Mouse (Mus musculus) midbrain, postnatal 0 days (tissue): Measurements from ENCODE around the gene Scyl1. TPM values are rescaled to one million over a fixed set of nuclear protein-coding genes. Genes with fewer than 3 reads are reported as not detected.
"Not testable (repeated sequence)": the region's sequence is repeated elsewhere in the genome, so short reads cannot be mapped to it uniquely, and the experiment has no call there.

Experiments used
- ATAC-seq: fragments of 200-750 bp; cut with Nextera tagmentation; 2 replicates; pipeline ENCODE4 v1.8.0; 2017; ENCODE audit warnings: moderate number of reproducible peaks, mild to moderate bottlenecking, moderate TSS enrichment, moderate library complexity; ENCODE audit not compliant: low FRiP score
- DNase-seq: peaks from one replicate; pipeline ENCODE4 v3.0.0-alpha.2; 2015; ENCODE audit warnings: low spot score
- H3K27ac ChIP-seq: fragments of 300-500 bp; sonication (generic); 2 replicates; pipeline ENCODE4 v1.5.1; 2014; ENCODE audit warnings: low read depth, mild to moderate bottlenecking, low read length, mixed read lengths
- H3K27me3 ChIP-seq: fragments of 300-500 bp; sonication (generic); 2 replicates; pipeline ENCODE4 v1.6.1; 2014; ENCODE audit warnings: low read length, control low read depth, mixed read lengths; ENCODE audit not compliant: insufficient read depth
- H3K36me3 ChIP-seq: fragments of 300-500 bp; sonication (generic); 2 replicates; pipeline ENCODE4 v1.6.1; 2014; ENCODE audit warnings: low read length, control low read depth, mixed read lengths; ENCODE audit not compliant: insufficient read depth
- H3K4me1 ChIP-seq: fragments of 300-500 bp; sonication (generic); 2 replicates; pipeline ENCODE4 v1.6.1; 2014; ENCODE audit warnings: mild to moderate bottlenecking, control low read depth, antibody characterized with exemption, low read length, mixed read lengths; ENCODE audit not compliant: insufficient read depth
- H3K4me2 ChIP-seq: fragments of 300-500 bp; sonication (generic); 2 replicates; pipeline ENCODE4 v1.6.1; 2014; ENCODE audit warnings: low read depth, mild to moderate bottlenecking, low read length, mixed read lengths; ENCODE audit not compliant: poor library complexity, severe bottlenecking
- H3K4me3 ChIP-seq: fragments of 300-500 bp; sonication (generic); 2 replicates; pipeline ENCODE4 v1.5.1; 2014; ENCODE audit warnings: low read depth, mild to moderate bottlenecking, low read length, moderate library complexity
- H3K9ac ChIP-seq: fragments of 300-500 bp; sonication (generic); replicated peaks from 2 replicates; pipeline ENCODE4 v1.6.1; 2014; ENCODE audit warnings: mild to moderate bottlenecking, low read length, moderate library complexity, mixed read lengths; ENCODE audit not compliant: poor library complexity, severe bottlenecking
- H3K9me3 ChIP-seq: fragments of 300-500 bp; sonication (generic); 2 replicates; pipeline ENCODE4 v1.6.1; 2016; ENCODE audit warnings: low read length, control low read depth
- CTCF ChIP-seq: IDR thresholded peaks from 2 replicates; pipeline ENCODE4 v1.5.1; 2016; ENCODE audit warnings: antibody characterized with exemption, mild to moderate bottlenecking
- WGBS: fragments of 180-500 bp; shearing (Covaris S2); extraction: QIAGEN DNeasy Blood & Tissue Kit; methylation state at CpG from one replicate; pipeline ENCODE4 v1.1.7; 2014; 5-methylcytosine and 5-hydroxymethylcytosine counted together
- polyA plus RNA-seq: library from polyadenylated mRNA; unstranded; fragments of >200 nt; fragmentation: Nextera tagmentation; extraction: Ambion mirVana; gene quantifications from 2 replicates; pipeline ENCODE4 v1.2.1, GENCODE M21; 2015
- total RNA-seq: library from RNA; depleted of rRNA; stranded (reverse); fragments of >200 nt; gene quantifications from 2 replicates; pipeline ENCODE4 v1.2.3, GENCODE M21; 2014

Scyl1 gene
- total and polyA plus RNA-seq, 2 experiments from 2014 or later = 85.8 to 108 TPM

DNA sequence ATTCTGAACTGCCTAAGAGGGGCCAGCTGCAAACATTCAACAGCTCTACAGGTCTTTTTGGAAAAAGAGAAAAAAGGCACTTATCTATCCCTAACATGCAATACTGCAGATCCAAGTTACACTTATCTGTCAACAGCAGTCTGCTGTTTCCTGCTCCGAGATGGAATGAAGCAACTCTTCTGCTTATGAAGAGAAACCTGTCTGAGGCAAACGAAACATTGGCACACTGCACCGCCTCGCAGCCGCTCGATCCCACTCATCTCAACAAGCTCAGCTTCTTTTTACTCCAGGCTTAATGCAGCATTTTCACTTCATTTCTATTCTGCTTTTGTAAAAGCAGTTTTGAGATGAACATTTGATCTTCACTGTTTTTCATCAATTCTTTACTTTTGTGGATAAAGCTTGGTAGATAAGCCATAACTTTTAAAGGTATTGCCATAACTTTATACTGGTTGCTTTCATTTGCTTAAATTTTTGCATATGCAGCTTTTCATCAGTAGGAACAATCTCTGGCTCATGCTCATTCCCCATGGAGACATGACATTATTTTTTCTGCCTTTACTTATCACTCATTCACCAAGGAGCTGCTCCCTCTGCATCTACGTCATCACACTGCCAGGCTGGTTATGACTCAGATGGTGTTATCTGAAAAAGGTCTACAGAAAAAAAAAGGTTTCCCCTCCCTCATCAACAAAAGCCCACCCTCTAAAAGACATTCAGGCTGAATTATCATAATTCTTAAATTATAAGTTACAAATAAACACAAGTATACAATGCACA, 27.7 kb upstream of the Scyl1 start:
- ATAC-seq (no peak), DNase-seq (no peak)
- peak overlapping the region; percentile 64 for H3K4me2 ChIP-seq
- no peak for TF ChIP-seq CTCF
- H3K9ac ChIP-seq = peak overlapping the region; percentile 75
- peaks cover 11% of the 10 kb centered on the region; the same call in 1 of the 2 replicates for H3K4me1 ChIP-seq
- WGBS = 0% methylated on average over 7 of the region's 7 CpGs
- no peaks in the 10 kb centered on the region for H3K9me3 ChIP-seq
- H3K4me3 ChIP-seq = peak overlapping the region; percentile 89
- H3K27ac ChIP-seq = no peak overlapping the region
- H3K27me3 ChIP-seq = no peaks in the 10 kb centered on the region
- peaks cover 29% of the 10 kb centered on the region for H3K36me3 ChIP-seq

DNA sequence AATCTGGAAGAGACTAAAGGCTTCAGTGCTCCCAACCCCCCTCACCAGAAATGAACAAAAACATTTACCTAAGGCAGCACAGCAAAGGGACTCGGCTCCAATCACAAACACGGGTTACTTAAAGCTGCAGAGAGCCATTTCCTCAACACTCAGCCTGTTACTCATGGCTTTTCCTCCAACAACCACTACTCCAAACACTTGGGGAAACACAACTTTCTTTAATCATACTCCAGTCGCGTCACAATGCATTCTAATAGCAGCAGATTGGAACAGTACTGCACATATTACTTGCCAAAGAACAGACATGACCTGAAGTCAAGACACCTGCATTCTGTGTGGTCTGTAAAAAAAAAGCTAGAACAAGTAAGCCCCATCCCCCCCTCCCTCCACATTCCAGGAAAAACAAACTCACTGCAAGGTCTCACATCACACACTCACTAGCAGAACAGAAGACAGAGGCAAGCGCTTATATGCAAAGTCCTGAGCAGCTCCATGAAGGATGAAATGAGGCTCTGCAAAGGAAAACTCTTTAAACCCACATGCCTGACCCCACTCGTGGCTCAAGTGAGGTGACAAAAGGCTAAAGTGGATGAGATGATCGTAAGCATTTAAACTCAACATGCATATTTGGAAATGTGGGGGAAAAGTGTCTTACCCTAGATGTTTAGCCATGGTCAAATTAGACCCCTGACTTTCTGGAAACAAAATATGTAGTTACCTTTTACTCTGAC, 26.3 kb upstream of the Scyl1 start:
- ATAC-seq (no peak), DNase-seq (no peak)
- peak overlapping the region; percentile 89 for H3K4me3 ChIP-seq
- peaks cover 10% of the 10 kb centered on the region; the same call in 1 of the 2 replicates for H3K4me1 ChIP-seq
- peak overlapping the region; percentile 64 for H3K4me2 ChIP-seq
- H3K27me3 ChIP-seq = no peaks in the 10 kb centered on the region
- H3K27ac ChIP-seq = no peak overlapping the region
- TF ChIP-seq CTCF = no peak
- H3K9me3 ChIP-seq = no peaks in the 10 kb centered on the region
- peaks cover 29% of the 10 kb centered on the region for H3K36me3 ChIP-seq
- H3K9ac ChIP-seq = peak overlapping the region; percentile 75
- WGBS = 3% methylated on average over 7 of the region's 7 CpGs

DNA sequence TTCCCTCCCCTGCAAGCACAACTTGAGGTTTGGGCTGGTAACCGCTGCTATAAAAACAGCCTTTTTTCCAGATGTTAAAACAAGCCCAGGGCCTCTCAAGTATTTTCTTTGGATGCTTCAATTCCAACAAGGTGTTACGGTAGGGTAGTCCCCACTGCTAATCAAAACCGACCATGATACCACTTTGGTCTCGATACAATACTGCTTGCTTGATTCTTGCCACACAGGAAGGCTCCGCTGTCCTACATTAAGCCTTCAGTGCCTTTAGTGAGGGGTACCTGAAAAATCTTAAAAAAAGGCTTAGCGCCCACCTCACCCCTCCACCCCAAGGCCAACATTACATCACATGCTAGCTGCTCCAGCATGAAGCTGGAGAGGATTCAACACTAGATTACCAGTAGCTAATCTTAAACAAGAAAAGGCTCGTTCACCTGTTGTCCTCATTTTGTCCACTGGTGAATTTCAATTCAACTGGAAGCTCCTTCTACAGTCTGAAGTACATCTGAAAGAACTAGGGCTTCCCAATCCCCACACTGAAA, 25.4 kb upstream of the Scyl1 start:
- ATAC-seq = no peak
- DNase-seq = no peak
- Histone ChIP-seq H3K36me3 (peaks cover 29% of the 10 kb centered on the region), H3K9ac (peak overlapping the region; percentile 75), H3K9me3 (no peaks in the 10 kb centered on the region), H3K4me2 (peak overlapping the region; percentile 64), H3K4me3 (peak overlapping the region; percentile 89), H3K27ac (no peak overlapping the region), H3K27me3 (no peaks in the 10 kb centered on the region), H3K4me1 (peaks cover 10% of the 10 kb centered on the region; the same call in 1 of the 2 replicates)
- no peak for TF ChIP-seq CTCF
- WGBS = 33% methylated on average over 7 of the region's 7 CpGs

DNA sequence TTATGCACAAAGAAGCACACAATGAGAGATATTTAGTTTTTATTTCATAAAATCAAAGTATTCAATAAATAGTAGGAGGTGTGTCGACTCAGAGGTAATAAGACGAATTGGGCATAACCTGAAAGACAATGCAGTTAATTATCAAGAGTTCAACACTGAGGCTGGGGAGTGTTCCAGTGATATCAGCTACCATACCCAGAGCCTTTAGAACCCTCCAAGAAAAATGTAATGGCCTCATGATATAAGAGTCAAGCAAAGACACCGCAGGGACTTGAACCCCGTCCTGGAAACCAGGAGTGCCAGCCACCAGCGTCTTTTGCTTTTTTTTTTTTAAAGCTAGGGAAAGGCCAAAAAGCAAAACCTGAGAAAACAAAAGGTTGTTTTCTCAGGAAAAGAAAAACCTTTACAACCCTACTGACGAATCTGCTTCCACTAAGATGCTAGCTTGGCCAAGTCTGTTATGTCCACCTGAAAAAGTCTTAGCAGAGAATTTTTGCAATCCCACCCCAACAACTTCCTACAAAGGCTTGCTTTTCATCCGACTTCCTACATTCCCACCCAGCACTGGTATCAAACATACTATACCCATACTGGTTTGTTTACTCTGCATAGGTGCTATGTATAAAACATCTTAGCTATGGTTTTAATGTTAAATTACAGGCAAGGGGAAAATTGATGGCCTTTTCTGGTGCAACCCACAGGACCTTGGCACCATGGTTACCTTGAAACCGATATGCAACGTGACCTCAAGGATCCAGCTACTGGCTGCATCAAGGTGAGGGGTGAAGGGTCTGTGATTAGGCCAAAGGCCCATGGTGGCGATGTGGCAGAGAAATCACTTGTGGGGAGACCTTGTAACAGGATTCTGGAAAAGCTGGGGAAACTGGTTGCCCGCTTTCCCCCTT, 24.7 kb upstream of the Scyl1 start:
- no peak for TF ChIP-seq CTCF
- DNase-seq (no peak), ATAC-seq (no peak)
- Histone ChIP-seq H3K9me3 (no peaks in the 10 kb centered on the region), H3K9ac (peak overlapping the region; percentile 75), H3K27me3 (no peaks in the 10 kb centered on the region), H3K4me2 (peak overlapping the region; percentile 64), H3K27ac (peak overlapping the region; percentile 6; the same call in 1 of the 2 replicates), H3K4me3 (peak overlapping the region; percentile 89), H3K36me3 (peaks cover 29% of the 10 kb centered on the region), H3K4me1 (peaks cover 10% of the 10 kb centered on the region; the same call in 1 of the 2 replicates)
- 42% methylated on average over 11 of the region's 11 CpGs for WGBS

DNA sequence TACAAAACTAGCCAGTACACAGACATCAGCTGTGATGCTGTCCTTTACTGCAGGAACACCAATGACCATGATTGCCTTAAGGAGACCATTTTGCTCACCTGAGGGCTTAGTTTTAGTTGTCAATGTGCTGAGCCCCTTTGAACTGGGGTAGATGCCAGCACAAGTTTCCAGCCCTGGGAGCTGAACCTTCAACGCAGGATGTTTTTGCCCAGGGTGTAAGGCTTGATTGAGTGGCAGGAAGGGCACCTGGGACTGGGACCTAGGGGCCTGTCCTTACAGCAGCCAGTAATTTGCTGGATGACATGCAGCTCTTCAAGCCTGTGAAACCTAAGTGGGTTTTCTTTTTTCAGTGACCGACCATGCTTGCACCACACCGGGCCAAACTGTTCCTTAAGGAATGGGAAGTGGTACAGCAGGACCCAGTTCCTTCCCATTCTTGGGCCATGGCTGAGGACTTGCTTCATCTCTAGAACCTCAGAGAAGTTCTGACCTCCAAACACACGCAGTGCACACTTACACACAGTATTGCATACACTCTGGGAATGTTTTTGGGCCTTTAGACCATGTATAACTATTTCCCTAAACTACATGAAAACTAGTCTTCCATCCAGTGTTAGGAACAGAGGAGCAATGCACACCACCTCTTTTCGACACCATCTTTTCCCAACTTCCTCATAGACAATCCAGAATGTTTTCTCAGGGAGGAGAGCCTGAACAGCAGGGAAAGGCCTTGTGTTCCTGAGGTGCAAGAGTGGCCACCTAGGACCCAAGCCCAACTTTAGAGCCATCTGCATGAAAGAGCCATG, 23.8 kb upstream of the Scyl1 start:
- no peak for TF ChIP-seq CTCF
- DNase-seq = no peak
- Histone ChIP-seq H3K36me3 (peaks cover 29% of the 10 kb centered on the region), H3K4me3 (peak overlapping the region; percentile 89), H3K27me3 (no peaks in the 10 kb centered on the region), H3K9me3 (no peaks in the 10 kb centered on the region), H3K4me2 (peak overlapping the region; percentile 64), H3K4me1 (peaks cover 10% of the 10 kb centered on the region; the same call in 1 of the 2 replicates), H3K9ac (no peak overlapping the region), H3K27ac (peak overlapping the region; percentile 14; the same call in 1 of the 2 replicates)
- 39% methylated on average over 5 of the region's 5 CpGs for WGBS
- no peak for ATAC-seq

DNA sequence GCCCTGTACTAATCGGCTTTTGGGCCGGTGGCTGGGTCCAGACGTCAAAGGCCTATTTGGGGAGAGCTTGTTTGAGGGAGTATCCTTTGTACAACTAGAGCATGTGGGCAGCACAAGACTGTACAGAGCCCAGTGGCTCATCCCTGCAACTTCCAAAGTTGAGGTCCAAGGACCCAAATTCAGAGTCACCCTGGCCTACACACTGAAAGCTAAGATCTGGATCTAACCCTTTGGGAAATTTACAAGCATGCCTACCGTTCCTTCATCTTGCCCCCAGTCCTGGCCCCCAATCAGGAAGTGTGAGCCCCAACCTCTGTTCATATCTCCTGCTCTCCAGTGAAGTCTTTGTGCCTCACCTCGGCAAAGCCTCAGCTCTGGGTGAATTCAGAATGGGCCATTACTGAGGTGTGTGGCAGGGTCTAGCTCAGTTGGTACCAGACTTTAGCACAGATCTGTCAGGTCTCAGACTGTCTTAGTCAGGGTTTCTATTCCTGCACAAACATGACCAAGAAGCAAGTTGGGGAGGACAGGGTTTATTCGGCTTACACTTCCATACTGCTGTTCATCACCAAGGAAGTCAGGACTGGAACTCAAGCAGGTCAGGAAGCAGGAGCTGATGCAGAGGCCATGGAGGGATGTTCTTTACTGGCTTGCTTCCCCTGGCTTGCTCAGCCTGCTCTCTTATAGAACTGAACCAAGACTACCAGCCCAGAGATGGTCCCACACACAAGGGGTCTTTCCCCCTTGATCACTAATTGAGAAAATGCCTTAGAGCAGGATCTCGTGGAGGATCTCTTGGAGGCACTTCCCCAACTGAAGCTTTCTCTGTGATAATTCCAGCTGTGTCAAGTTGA, 22.9 kb upstream of the Scyl1 start:
- not testable (repeated sequence) for DNase-seq, H3K27me3 ChIP-seq, H3K9ac ChIP-seq, H3K4me1 ChIP-seq, H3K9me3 ChIP-seq, H3K4me3 ChIP-seq
- H3K4me2 ChIP-seq = peak overlapping the region; percentile 64; the same call in 1 of the 2 replicates
- WGBS = 27% methylated on average over 7 of the region's 7 CpGs
- H3K36me3 ChIP-seq = peaks cover 29% of the 10 kb centered on the region
- ATAC-seq = peak; percentile 55
- peak overlapping the region; percentile 38 for H3K27ac ChIP-seq
